ENCODE assay signal across 9 mouse cellular contexts in genomic region chr1:177322745-177323299, GRCm38 (mm10).
A peak's percentile ranks its signal among the peaks of the same experiment; 100 is the strongest.
DNase-seq lines count a peak whose midpoint lies in the region; ATAC-seq and TF ChIP-seq lines count a peak whose summit lies in the region.
"Had no signal": no experiment of that assay in that cellular context is flagged by ENCODE, and none has a peak within 500 bp of the region (broad histone marks: within the 10 kb centered on the region; RNA-seq: fewer than 3 reads in every experiment).

No protein-coding gene starts in this region.

- no peak for TF ChIP-seq CTCF in hindbrain, postnatal 0 days (IDR thresholded peaks at IDR 0.05; ENCODE audit: low read depth)

- H3K27me3 ChIP-seq in heart, embryonic 12.5 days (replicated peaks): no peaks in the 10 kb centered on the region
- H3K27me3 ChIP-seq in embryonic facial prominence, embryonic 12.5 days: peaks cover 4% of the 10 kb centered on the region; the same call in 1 of the 2 replicates
- H3K27me3 ChIP-seq in hindbrain, postnatal 0 days (ENCODE audit: insufficient read depth, low read length): no peaks in the 10 kb centered on the region
- H3K27me3 ChIP-seq: CH12.LX had no signal

- H3K4me2 ChIP-seq in heart, embryonic 12.5 days: peak overlapping the region; percentile 97
- peak overlapping the region; percentile 83 for H3K4me2 ChIP-seq in embryonic facial prominence, embryonic 12.5 days (replicated peaks)
- H3K4me2 ChIP-seq in hindbrain, postnatal 0 days (ENCODE audit: low read depth, low read length): peak overlapping the region; percentile 88

- H3K9me3 ChIP-seq in heart, embryonic 12.5 days (replicated peaks): no peaks in the 10 kb centered on the region
- H3K9me3 ChIP-seq in embryonic facial prominence, embryonic 12.5 days: no peaks in the 10 kb centered on the region
- no peaks in the 10 kb centered on the region for H3K9me3 ChIP-seq in hindbrain, postnatal 0 days (ENCODE audit: low read length)

- H3K36me3 ChIP-seq in heart, embryonic 12.5 days: no peaks in the 10 kb centered on the region
- no peaks in the 10 kb centered on the region for H3K36me3 ChIP-seq in embryonic facial prominence, embryonic 12.5 days
- no peaks in the 10 kb centered on the region for H3K36me3 ChIP-seq in hindbrain, postnatal 0 days (ENCODE audit: insufficient read depth, low read length)

- H3K4me1 ChIP-seq in heart, embryonic 12.5 days (replicated peaks): no peaks in the 10 kb centered on the region
- 0 out of 2 replicates have a peak, but pooled peaks cover 2% of the 10 kb centered on the region for H3K4me1 ChIP-seq in embryonic facial prominence, embryonic 12.5 days
- H3K4me1 ChIP-seq in hindbrain, postnatal 0 days (ENCODE audit: insufficient read depth, low read length): 0 out of 2 replicates have a peak, but pooled peaks cover 6% of the 10 kb centered on the region

- H3K9ac ChIP-seq in heart, embryonic 12.5 days: peak overlapping the region; percentile 67
- peak overlapping the region; percentile 50 for H3K9ac ChIP-seq in embryonic facial prominence, embryonic 12.5 days
- peak overlapping the region; percentile 58 for H3K9ac ChIP-seq in hindbrain, postnatal 0 days (replicated peaks; ENCODE audit: low read length)

- under 1% methylated on average over 40 of the region's 40 CpGs for WGBS in heart, embryonic 12.5 days
- WGBS in embryonic facial prominence, embryonic 12.5 days: under 1% methylated on average over 40 of the region's 40 CpGs
- under 1% methylated on average over 40 of the region's 40 CpGs for WGBS in hindbrain, postnatal 0 days

- ATAC-seq in heart, embryonic 12.5 days (ENCODE audit: insufficient number of reproducible peaks, low FRiP score): no peak
- ATAC-seq in embryonic facial prominence, embryonic 12.5 days (ENCODE audit: insufficient number of reproducible peaks, insufficient read depth, low FRiP score, low TSS enrichment): peak; percentile 76
- ATAC-seq in hindbrain, postnatal 0 days: peak; percentile 71
- no peak for ATAC-seq in activated CD4-positive, CD25-positive, alpha-beta regulatory T cell, adult 4 months

- H3K27ac ChIP-seq in heart, embryonic 12.5 days (ENCODE audit: poor library complexity, severe bottlenecking): no peak overlapping the region
- no peak overlapping the region for H3K27ac ChIP-seq in embryonic facial prominence, embryonic 12.5 days
- H3K27ac ChIP-seq in hindbrain, postnatal 0 days: no peak overlapping the region

- peak overlapping the region; percentile 55 for H3K4me3 ChIP-seq in heart, embryonic 12.5 days
- peak overlapping the region; percentile 41 for H3K4me3 ChIP-seq in embryonic facial prominence, embryonic 12.5 days
- peak overlapping the region; percentile 55 for H3K4me3 ChIP-seq in hindbrain, postnatal 0 days (ENCODE audit: low read length)

- no peak for DNase-seq in heart, adult 8-10 months (ENCODE audit: low spot score)
- DNase-seq in adrenal gland, postnatal 10 days: peak; percentile 10
- DNase-seq in hindbrain, postnatal 0 days (ENCODE audit: low spot score): peak; percentile 44
- DNase-seq in lung, postnatal 10 days: peak; percentile 7
- DNase-seq in right cerebral cortex, adult 2 months (ENCODE audit: low spot score in 2 of 2): peak; percentile 36 to 60

Comparison
In these comparisons a context has a peak if more than half of its experiments do, and no peak if none do; other contexts are left out.
1. ATAC-seq: peak in embryonic facial prominence, embryonic 12.5 days (single experiment) and hindbrain, postnatal 0 days (single experiment); none in heart, embryonic 12.5 days (single experiment) and activated CD4-positive, CD25-positive, alpha-beta regulatory T cell, adult 4 months (single experiment).
2. Peak in every context shown above with its lines, with median percentiles within 50 percentile points of each other: H3K4me2 ChIP-seq, H3K4me3 ChIP-seq and H3K9ac ChIP-seq.